Mouse (Mus musculus): Measurements from ENCODE around the gene Gdpd5.
"Not testable (repeated sequence)": the region's sequence is repeated elsewhere in the genome, so short reads cannot be mapped to it uniquely, and the experiment has no call there.

The Gdpd5 gene

GRCm38 (mm10) chr7:99365069-99365468, 16.1 kb upstream of the Gdpd5 start:
- no peak for DNase-seq (ENCODE audit: low read depth, low spot score)

DNA sequence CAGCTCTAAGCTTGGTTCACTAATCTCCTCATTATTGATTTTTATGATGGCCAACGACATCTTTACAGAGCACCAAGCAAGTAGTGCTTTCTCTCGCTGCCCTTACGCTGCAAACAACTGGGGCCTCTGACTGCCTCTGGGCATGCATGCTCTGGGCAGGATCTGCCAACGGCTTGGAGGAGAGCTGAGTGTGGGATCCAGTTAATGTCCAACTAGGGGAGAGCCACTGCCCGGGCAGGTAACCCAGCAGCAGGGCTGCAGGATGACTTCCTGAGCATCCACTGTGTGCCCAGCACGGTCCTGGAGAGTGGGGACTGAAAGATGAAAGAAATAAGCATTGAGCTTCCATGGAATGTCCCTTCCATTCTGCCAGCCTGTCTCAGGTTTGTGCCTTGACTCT, 14.5 kb upstream of the Gdpd5 start:
- no peak for DNase-seq (ENCODE audit: low read depth, low spot score)

DNA sequence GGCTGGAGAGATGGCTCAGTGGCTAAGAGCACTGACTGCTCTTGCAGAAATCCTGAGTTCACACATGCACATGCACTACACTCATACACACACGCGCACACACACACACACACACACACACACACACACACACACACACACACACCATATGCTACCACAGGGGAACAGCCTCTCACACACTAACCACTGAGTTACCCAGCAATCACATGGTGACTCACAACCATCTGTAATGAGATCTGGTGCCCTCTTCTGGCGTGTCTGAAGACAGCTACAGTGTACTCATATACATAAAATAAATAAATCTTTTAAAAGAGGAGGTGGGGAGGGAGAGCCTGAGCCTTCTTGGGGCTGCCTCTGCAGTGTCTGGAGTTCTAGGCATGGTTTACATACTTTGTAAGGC, 6.9 kb upstream of the Gdpd5 start:
- not testable (repeated sequence) for DNase-seq (ENCODE audit: low read depth, low spot score)

DNA sequence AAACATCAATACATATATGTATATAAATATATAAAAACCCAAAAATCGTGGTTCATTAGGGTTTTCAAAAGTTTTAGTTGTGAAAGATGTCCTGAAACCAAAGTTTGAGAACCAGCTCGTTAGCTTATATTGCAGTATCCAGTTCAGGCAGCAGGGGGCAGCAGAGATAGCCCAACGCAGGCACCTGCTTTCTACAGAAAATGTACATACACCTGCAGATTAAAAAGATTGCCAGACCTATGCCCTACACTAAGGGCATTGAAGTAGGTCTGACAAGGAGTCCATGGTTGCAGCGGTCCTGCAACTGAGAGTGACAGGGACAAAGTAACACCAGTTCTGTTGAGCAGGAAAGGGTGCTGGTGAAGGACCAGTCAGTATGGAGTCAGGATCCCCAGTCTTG, 5.8 kb upstream of the Gdpd5 start:
- no peak for DNase-seq (ENCODE audit: low read depth, low spot score)

GRCm38 (mm10) chr7:99378870-99379269, 2.3 kb upstream of the Gdpd5 start:
- DNase-seq (ENCODE audit: low read depth, low spot score) = no peak

DNA sequence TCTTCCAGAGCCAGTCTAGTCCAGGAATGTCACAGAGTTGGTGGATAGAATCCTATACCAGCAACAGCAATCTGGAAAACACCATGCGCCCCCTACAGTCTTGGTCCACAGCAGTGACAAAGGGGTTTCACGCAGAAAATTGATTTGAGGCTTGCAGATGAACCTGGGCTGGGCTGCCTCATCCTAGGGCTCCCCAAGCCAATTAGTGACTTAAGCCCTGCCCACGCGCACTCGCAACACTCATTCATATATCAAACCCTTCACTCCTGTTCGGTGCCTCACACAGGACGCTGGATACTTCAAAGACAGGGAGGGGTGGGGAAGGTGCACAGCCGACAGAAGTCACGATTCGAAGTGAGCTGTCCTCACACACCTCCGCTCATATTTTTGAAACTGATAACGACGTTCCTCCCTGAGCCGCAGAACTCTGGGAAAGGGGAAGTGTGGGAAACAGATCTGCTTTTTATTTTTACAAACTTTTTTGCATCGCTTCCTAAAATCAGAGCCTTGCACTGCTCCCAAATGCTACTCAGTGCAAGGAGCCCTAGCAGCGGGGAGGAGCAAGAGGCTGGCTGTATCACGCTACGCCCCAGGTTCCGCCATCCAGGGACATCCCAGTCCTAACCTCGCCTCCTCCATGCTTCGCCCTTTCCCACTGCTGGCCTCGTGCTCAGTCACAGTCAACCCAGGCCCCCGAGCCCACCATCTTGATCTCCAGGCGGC, 562 bp upstream of the Gdpd5 start:
- peak; percentile 64 for DNase-seq (ENCODE audit: low read depth, low spot score)

DNA sequence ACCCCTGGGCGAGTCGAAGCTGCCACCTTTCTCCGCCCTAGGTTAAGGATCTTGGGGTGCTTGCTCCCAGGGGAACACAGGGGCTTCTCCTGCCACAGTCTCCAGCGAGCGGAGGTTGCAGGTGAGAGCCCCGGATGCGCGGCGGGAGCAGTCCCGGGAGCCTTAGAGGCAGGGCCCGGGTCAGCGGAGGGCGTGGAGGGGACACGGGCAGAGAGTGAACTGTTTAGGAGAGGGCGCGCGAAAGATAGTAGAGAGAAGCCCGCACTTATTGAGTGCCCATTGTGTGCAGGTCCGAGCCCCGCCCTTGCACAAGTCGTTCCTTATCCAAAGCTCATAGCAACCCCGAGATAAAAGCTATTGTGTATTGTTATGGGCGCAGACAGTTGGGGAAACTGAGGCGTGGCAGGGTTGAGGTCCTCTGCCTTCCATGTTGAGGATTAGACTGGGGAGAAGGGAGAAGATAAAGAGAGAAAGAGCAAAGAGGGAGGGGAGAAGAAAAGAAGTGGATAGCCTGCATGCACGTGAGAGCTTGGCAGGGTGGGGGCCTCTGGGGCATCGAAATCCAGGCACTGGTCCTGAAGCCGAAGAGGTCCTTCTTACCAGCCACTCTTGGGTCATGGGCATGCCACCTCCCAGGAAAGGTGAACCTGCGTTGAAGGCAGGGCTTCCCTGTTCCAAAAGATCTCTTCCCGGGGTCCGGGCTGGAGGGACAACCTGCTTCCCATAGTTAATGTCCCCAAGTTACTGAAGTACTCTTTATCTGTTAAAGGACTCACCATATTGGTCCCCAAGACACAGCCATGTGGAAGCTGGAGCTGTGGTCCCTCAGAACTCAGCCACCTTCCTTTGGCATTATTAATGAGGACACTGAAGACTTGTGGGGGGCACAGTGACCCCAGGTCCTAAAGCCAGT, 1.1 kb downstream of the Gdpd5 start:
- no peak for DNase-seq (ENCODE audit: low read depth, low spot score)

DNA sequence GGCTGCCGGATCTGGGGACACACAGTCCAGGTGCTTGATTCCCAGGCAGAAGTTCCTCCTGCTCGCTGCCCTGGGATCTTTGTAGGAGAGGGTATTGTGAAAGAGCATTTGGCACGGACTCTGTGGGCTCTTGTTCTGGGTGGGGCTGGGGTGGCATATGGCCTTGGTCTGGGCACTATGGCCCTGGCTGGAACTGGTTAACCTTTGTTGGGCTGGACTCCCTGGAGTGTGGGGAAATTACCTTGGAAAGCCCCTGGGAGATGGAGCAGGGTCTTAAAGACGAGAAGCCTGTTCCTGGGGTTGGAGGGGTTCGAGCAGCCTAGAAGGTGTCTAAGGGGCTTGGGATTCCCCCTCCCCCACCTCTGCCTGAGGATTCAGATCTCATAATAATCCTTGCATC, 2.0 kb downstream of the Gdpd5 start:
- DNase-seq (ENCODE audit: low read depth, low spot score) = no peak

GRCm38 (mm10) chr7:99384101-99384611, 2.9 kb downstream of the Gdpd5 start:
- DNase-seq (ENCODE audit: low read depth, low spot score) = no peak

GRCm38 (mm10) chr7:99386030-99386429, 4.8 kb downstream of the Gdpd5 start:
- no peak for DNase-seq (ENCODE audit: low read depth, low spot score)

DNA sequence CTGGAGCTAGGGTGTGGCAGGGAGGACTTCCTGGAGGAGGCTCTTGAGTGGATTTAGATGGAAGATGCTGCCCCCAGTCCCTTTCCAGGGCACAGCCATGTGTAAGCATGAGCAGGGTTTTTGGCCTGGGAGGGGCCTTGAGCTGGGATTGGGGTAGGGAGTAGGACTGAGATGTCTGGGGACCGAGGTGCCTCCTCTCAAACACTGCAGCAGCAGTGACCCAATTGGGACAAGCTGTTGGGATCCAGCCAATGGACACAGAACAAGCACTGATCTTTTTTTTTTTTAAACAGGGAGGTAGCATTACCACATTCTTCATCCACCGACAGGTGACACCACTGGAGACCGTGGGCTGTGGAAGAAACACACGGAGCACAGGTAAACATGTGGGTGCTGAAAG, 5.6 kb downstream of the Gdpd5 start:
- no peak for DNase-seq (ENCODE audit: low read depth, low spot score)

DNA sequence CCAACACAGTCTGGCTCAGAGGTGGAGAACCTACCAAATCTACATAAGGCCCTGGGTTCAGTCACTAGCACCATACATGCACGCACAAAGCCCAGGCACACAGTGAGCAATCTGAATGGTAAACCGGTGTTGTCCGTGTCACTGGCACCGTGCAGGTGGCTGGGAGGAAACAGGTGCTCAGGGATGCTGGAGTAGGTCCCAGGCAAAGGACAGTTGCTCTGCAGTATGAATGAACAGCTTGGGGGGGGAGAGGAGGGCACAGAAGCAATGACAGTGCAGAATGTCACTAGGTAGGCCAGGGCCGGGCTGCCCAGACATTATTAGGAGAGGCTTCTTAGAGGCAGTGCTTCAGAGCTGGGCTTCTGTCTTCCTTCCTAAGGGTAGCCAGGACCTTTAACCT, 6.1 kb downstream of the Gdpd5 start:
- DNase-seq (ENCODE audit: low read depth, low spot score) = no peak

- no peak for DNase-seq (ENCODE audit: low read depth, low spot score)
Observed at GRCm38 (mm10) chr7:99390559-99390958, 9.3 kb downstream of the Gdpd5 start.

DNA sequence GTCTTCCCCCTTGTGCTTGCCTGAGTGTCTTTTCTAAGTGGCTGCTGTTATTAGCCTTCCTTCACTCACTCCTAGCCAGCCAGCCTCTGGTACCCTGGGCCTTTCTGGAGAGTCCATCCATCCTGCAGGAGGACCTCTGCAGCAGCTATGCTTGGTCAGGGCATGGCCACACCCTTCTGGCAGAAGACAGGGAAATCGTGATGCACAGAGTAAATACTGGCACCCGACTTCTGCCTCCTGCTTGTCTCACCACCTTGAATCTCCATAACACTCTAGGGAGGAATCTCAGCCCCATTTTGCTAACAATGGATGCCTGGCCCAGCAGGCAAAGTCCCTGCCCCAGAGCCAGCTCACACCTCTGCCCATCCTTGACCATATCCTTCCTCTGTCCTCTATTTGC, 11.5 kb downstream of the Gdpd5 start:
- DNase-seq (ENCODE audit: low read depth, low spot score) = no peak

GRCm38 (mm10) chr7:99393711-99394325, 12.6 kb downstream of the Gdpd5 start:
- DNase-seq (ENCODE audit: low read depth, low spot score) = no peak

GRCm38 (mm10) chr7:99395385-99395784, 14.2 kb downstream of the Gdpd5 start:
- DNase-seq (ENCODE audit: low read depth, low spot score) = no peak

GRCm38 (mm10) chr7:99395908-99396616, 14.8 kb downstream of the Gdpd5 start:
- DNase-seq (ENCODE audit: low read depth, low spot score) = no peak

GRCm38 (mm10) chr7:99396994-99397659, 15.9 kb downstream of the Gdpd5 start:
- DNase-seq (ENCODE audit: low read depth, low spot score) = no peak

DNA sequence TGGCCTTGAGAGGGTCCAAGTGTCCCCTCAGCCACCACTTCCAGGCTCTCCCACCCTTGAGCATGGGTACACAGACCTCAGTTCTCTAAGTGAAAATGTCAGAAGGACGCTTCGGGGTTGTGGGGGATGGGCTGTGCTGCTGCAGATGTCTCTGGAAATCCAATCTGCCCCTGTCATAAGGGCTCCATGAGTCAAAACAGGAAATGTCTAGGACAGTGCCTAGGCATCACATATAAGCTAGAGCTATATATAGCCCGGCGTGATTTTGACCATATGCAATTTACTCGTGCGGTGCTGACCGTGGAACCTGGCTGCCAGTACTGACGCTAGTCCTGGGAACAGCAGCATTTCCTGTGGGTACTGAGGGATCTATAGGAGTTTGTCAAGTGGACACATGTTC, 20.2 kb downstream of the Gdpd5 start:
- no peak for DNase-seq (ENCODE audit: low read depth, low spot score)

DNA sequence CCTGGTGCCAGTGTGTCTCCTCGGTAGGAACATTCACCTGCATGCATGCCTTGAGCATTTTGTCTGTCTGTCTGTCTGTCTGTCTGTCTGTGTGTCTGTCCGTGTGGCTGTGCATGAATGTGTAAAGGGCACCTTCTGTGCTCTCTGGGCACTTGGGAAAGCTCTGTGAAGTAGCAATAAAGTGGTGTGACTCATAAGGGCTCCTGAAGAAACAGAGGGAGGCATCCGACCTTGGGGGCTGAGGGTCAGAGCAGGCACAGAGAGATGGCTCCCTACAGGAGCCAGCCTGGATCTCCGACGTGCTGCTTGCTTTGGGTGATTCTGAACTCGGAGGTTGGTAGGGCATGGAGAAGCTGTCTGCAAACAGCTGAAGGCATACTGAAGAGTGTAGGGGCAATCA, 21.3 kb downstream of the Gdpd5 start:
- no peak for DNase-seq (ENCODE audit: low read depth, low spot score)

GRCm38 (mm10) chr7:99403254-99403653, 22.0 kb downstream of the Gdpd5 start:
- DNase-seq (ENCODE audit: low read depth, low spot score) = no peak
